Mouse (Mus musculus): ENCODE measurements around the gene Tmem222.

Gene Tmem222

DNA sequence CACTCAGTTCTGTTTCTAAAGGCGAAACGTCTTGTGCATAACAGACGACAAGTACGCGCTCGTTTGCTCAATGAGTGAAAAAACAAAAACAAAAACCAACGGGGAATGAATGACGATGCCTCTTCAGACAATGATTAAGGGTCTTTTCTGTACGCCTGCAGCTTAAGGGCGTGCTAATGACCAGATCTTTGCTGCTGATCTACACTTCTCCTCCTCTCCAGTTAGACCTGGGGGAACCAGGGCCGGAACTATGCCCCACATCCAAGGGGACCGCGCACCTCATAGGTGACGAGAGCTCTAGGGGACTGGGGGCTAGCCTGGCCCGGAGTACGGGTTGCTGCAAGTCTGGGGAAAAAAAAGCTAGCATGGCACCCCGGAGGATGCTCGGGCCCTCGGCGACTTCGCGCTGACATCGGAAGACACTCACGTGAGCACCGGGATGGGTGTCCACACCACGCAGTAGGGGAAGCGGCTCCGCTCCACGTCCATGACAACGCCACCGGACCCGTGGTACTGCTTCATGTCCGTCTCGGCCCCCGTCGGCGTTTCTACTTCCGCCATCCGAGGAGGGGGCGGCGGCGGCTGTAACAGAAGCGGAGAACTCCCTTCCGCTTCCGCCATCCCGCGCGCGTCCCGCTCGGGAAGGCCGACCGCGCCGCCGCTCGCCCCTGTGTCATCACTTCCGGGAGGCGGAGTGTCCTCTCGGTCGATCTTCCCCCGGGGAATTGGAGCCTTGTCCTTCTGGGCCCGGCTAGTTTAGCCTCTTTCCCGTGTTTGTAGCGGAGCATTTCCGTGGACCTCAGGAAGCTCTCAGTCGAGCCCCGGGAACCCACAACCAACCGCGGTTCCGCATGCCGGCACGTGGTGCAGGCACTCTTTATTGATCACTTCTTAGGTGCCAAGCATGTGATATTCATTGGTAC lies at the start of gene Tmem222:
Gene Tmem222 (minus strand): TSS at position 689 of the 923 bp plus-strand sequence.
- peak; percentile 96 for DNase-seq (ENCODE audit: low read depth, low spot score)

DNA sequence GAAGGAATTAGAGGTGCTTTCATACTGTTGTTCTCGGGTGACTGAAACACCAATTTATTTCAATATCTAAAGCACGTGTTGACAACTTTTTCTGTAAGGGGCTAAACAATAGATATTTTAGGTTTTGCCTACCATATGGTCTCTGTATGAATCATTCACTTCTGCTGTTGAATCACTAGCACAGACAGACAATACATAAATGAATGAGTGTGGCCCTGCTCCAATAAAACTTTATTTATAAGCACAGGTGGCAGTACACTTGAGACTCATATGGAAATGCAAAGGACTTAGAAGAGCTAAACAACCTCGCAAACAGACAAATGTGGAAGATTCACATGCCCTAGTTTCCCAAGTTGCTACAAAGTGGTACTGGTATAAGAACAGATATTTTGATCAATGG lies 42.1 kb upstream of the Tmem222 start:
- no peak for DNase-seq (ENCODE audit: low read depth, low spot score)

GRCm38 (mm10) chr4:133315991-133316390 lies 38.4 kb upstream of the Tmem222 start:
- DNase-seq (ENCODE audit: low read depth, low spot score): no peak

- DNase-seq (ENCODE audit: low read depth, low spot score): no peak
Measured at GRCm38 (mm10) chr4:133314896-133315295, 37.3 kb upstream of the Tmem222 start.

GRCm38 (mm10) chr4:133309948-133310347 lies 32.4 kb upstream of the Tmem222 start:
- peak; percentile 87 for DNase-seq (ENCODE audit: low read depth, low spot score)

DNA sequence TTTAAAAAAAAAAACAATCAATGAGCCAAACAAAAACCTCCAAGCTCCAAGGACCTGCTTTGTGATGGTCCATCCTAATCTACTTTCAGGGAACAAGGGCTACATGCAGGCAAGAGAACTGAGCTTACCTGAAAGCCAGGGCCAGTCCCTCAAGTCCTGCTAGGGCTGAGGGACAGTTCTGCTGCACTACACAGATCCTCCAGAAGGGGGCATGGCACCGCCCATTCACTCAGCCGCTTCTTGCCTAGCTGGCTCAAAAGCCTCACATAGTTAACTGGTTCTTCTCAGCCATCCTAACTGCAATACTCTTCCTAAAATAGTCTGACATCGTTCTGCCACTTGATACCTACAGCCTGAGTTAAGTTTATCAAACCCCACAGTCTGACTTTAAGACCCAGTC lies 29.7 kb upstream of the Tmem222 start:
- DNase-seq (ENCODE audit: low read depth, low spot score): peak; percentile 81

DNA sequence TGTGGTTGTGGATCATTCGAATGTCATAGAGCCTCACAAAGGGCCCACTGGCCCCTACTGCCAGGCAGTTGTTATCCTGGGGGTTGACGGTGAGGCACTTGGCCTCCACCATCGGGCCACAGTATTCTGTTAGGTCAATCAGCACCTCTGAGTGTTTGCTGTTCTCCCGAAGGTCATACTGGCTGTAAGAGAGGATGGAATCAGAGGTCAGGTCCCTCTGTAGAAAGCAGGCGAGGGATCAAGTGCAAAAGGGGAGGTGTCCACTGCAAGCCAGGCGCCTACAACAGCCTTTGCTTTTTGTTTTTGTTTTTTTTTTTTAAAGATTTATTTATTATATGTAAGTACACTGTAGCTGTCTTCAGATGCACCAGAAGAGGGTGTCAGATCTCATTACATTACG lies 28.2 kb upstream of the Tmem222 start:
- DNase-seq (ENCODE audit: low read depth, low spot score): no peak

DNA sequence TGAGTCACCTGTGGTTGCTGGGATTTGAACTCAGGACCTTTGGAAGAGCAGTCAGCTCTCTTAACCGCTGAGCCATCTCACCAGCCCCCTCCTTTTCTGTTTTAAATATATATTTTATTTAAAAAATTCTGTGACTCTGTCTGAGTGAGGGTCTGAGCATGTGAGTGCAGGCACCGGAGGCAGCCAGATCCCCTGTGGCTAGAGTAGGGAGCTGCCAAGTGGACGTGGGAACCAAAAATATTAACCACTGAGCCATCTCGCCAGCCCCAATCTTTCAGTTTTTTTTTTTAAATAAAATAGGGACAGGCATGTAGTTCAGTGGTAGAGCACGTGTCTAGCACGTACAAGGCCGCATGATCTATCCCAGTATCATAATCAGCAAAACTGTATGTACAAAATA lies 27.2 kb upstream of the Tmem222 start:
- DNase-seq (ENCODE audit: low read depth, low spot score): no peak

GRCm38 (mm10) chr4:133302668-133303067 lies 25.1 kb upstream of the Tmem222 start:
- no peak for DNase-seq (ENCODE audit: low read depth, low spot score)

GRCm38 (mm10) chr4:133301802-133302201 lies 24.2 kb upstream of the Tmem222 start:
- DNase-seq (ENCODE audit: low read depth, low spot score): peak; percentile 79

- DNase-seq (ENCODE audit: low read depth, low spot score): no peak
Measured at GRCm38 (mm10) chr4:133300421-133300820, 22.8 kb upstream of the Tmem222 start.

GRCm38 (mm10) chr4:133299701-133300100 lies 22.1 kb upstream of the Tmem222 start:
- no peak for DNase-seq (ENCODE audit: low read depth, low spot score)

DNA sequence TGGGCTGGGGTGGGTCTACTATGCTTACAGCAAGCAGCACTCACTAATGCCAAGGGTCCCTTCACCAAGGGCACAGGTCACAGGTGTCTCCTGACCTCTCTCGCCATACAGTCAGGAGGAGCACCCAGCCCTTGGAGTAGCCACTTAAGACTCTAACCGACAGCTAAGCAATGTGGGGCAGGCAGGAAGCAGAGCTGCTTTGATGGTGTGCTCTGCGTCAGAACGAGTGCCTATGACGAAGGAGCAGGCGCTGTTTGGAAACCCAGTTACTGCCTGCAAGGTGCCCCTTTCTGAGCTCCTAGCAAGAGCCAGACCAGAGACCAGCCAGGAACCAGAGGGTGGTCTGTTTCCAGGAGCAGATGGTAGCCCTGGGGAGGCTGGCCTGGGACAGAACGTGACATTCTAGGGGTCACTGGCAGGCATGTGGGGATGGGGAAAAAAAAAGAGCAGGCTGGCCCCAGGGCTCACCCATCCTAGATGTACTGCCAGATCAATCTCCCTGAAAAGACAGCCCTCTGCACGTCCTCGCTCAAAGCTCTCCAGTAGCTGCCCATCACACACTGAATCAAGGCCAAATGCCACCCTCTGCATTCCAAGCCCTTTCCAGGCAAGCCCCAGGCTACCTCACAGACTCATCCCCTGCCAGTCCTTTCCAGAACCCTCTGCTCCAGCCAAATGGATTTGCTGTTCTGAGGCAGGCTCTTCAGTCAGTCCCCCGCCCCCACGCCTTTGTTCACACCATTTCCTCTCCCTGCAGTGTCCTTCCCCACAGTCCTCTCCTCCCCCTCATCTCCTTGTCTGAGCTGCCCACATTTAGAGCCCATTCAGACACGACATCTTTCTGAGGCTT lies 21.1 kb upstream of the Tmem222 start:
- DNase-seq (ENCODE audit: low read depth, low spot score): peak; percentile 37

- DNase-seq (ENCODE audit: low read depth, low spot score): peak; percentile 74
Measured at GRCm38 (mm10) chr4:133297801-133298238, 20.2 kb upstream of the Tmem222 start.

DNA sequence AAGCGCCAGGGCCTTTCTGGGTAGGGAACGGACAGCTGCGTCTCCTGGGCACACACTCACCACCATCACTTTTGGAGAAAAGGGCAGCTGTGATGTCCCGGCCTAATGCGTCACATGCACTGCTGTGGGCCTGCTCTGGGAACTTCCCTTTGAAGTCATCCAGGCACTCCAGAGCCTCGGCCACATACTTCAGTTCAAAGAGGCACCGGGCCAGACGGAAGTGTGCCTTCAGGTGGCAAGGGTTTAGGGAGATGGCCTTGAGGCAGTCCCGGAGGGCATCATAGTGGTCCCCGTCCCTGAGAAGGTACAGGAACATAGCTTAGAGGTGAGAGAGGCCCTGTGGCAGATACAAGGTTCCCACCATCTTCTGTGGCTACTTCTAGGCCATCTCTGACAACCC lies 19.8 kb upstream of the Tmem222 start:
- DNase-seq (ENCODE audit: low read depth, low spot score): no peak

DNA sequence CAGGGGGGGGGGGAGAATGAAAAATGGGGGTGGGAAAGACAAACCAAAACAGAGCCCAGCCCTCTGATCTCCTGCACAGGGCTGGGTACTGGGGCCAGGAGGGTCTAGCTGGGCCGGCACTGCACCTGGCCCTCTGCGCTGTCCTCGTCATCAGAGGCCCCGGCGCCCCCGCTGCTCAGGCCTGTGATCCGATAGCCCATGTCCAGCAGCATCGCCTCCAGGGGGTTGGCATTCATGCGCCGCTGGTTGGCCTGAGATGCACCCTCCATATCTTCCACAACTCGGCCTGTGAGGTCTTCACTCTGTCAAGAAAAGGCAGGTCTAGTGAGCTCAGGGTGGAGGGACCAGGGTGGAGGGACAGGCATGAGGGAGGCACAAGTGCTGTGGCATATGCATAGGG lies 16.5 kb upstream of the Tmem222 start:
- no peak for DNase-seq (ENCODE audit: low read depth, low spot score)

GRCm38 (mm10) chr4:133292901-133293843 lies 15.6 kb upstream of the Tmem222 start:
- no peak for DNase-seq (ENCODE audit: low read depth, low spot score)

- no peak for DNase-seq (ENCODE audit: low read depth, low spot score)
Measured at GRCm38 (mm10) chr4:133292405-133292804, 14.8 kb upstream of the Tmem222 start.

DNA sequence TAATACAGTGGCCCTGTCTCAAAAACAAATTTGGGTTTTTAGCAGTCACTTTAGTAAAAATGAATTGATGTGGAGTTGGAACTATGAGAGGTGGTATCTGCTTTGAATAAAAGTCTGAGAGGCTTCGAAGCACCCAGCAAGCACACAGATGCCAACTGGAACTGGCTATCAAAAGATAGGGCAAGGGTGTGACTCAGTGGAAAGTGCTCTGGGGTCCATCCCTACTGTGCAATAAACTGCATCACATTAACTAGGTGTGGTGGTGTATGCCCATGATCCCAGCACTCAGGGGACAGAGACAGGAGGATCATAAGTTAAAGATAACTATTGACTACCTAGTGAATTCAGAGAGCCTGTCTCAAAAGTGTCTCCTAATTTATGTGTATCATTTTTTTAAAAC lies 13.7 kb upstream of the Tmem222 start:
- DNase-seq (ENCODE audit: low read depth, low spot score): no peak

DNA sequence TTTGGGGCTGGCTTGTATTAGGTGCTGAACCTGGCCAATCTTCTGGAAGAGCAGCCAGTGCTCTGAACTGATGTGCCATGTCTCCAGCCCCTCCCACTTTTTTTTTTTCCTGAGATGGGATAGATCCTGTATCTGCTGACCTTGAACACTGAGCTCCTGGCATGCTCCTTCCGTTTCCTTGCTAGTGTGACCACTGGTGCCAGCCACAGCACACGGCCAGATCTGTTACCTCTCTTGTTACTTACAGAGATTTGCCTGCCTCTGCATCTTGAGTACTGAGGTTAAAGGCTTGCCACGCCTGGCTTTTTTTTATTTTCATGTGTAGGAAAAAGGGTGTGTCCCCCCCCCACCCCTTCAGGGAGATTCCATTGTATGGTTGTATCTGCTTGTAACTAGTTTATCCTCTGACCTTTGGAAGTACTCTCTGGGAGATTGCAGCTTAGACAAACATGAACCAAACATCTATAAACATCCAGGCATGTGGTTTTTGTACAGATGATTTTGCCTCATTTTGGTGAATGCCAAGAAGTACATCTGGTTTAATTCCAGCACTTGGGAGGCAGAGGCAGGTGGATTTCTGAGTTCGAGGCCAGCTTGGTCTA lies 9.0 kb upstream of the Tmem222 start:
- no peak for DNase-seq (ENCODE audit: low read depth, low spot score)

GRCm38 (mm10) chr4:133285950-133286349 lies 8.4 kb upstream of the Tmem222 start:
- DNase-seq (ENCODE audit: low read depth, low spot score): no peak
